Mouse (Mus musculus): ENCODE measurements around the gene Gmpr.
A peak's percentile ranks its signal among the peaks of the same experiment; 100 is the strongest.

DNA sequence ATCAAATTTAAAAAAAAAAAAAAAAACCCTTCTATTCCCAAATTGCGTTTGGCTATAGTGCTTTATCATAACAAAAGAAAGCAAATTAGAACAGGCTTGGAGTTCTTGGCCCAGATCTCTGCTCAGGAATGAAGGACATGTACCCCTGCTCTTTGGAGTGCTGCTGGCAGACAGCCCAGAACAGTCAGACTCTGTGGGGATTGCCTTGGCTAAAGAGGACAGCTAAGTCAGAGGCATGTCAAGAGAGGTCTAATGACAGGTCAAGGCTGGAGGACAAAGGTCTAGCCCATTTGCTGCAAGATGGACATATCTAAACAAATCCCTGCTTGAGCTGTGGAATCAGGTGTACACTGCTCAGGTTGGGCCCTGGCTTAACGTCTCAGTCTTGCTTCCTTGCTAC is 20.6 kb upstream of the Gmpr start:
- TF ChIP-seq EP300 (IDR thresholded peaks at IDR 0.05; ENCODE audit: insufficient read depth, low read depth, low read length) (peak; percentile 53; the same call in 1 of the 2 replicates), CTCF (IDR thresholded peaks at IDR 0.05) (no peak)

Data from heart, adult 2 months (tissue).